Mouse (Mus musculus): ENCODE results near the gene Ift22. TPM values are rescaled to one million over a fixed set of nuclear protein-coding genes. Genes with fewer than 3 reads are reported as not detected.
A peak's percentile ranks its signal among the peaks of the same experiment; 100 is the strongest.

Ift22 gene
- polyA plus RNA-seq (2015; fragmentation: Nextera tagmentation; extraction: Ambion mirVana): 67.4 and 70.2 TPM in 2 replicates

- H3K9ac ChIP-seq: peak within 1 kb of the TSS; percentile 80
- H3K36me3 ChIP-seq: peaks cover 25% of the 10 kb centered on the region
- H3K4me3 ChIP-seq: peak within 1 kb of the TSS; percentile 67
- no peaks in the 10 kb centered on the region for H3K27me3 ChIP-seq
- H3K4me1 ChIP-seq: peaks cover 10% of the 10 kb centered on the region
- H3K4me2 ChIP-seq: peak within 1 kb of the TSS; percentile 76
- peak; percentile 86 for ATAC-seq (ENCODE audit: insufficient number of reproducible peaks, insufficient read depth, low FRiP score, low TSS enrichment, low read depth)
- H3K9me3 ChIP-seq: no peaks in the 10 kb centered on the region
- 10% methylated on average over 32 of the region's 32 CpGs for WGBS
- H3K27ac ChIP-seq: no peak within 1 kb of the TSS
Measured at GRCm38 (mm10) chr5:136907991-136908857, at the start of gene Ift22. TSS of gene Ift22 (plus strand) at chr5:136908150.

GRCm38 (mm10) chr5:136861191-136861940 lies 46.6 kb upstream of the Ift22 start:
- H3K9ac ChIP-seq: peak overlapping the region; percentile 60
- H3K4me2 ChIP-seq: peak overlapping the region; percentile 50
- peaks cover 12% of the 10 kb centered on the region; the same call in 1 of the 2 replicates for H3K9me3 ChIP-seq
- WGBS: 4% methylated on average over 20 of the region's 20 CpGs
- peaks cover 30% of the 10 kb centered on the region for H3K36me3 ChIP-seq
- peaks cover 47% of the 10 kb centered on the region for H3K4me1 ChIP-seq
- H3K4me3 ChIP-seq: peak overlapping the region; percentile 24
- H3K27me3 ChIP-seq: no peaks in the 10 kb centered on the region
- H3K27ac ChIP-seq: peak overlapping the region; percentile 95
- ATAC-seq (ENCODE audit: insufficient number of reproducible peaks, insufficient read depth, low FRiP score, low TSS enrichment, low read depth): peak; percentile 68

GRCm38 (mm10) chr5:136862806-136863205 lies 45.1 kb upstream of the Ift22 start:
- WGBS: 39% methylated on average over 4 of the region's 4 CpGs
- Histone ChIP-seq H3K36me3 (peaks cover 24% of the 10 kb centered on the region), H3K27ac (peak overlapping the region; percentile 95), H3K9me3 (peaks cover 12% of the 10 kb centered on the region; the same call in 1 of the 2 replicates), H3K9ac (peak overlapping the region; percentile 44; the same call in 1 of the 2 replicates), H3K4me3 (no peak overlapping the region), H3K4me2 (no peak overlapping the region), H3K4me1 (peaks cover 56% of the 10 kb centered on the region), H3K27me3 (no peaks in the 10 kb centered on the region)
- no peak for ATAC-seq (ENCODE audit: insufficient number of reproducible peaks, insufficient read depth, low FRiP score, low TSS enrichment, low read depth)

GRCm38 (mm10) chr5:136863276-136863675 lies 44.7 kb upstream of the Ift22 start:
- 28% methylated on average over 9 of the region's 9 CpGs for WGBS
- Histone ChIP-seq H3K27me3 (no peaks in the 10 kb centered on the region), H3K27ac (peak overlapping the region; percentile 95), H3K9me3 (peaks cover 12% of the 10 kb centered on the region; the same call in 1 of the 2 replicates), H3K4me3 (no peak overlapping the region), H3K36me3 (peaks cover 19% of the 10 kb centered on the region), H3K4me2 (peak overlapping the region; percentile 43), H3K9ac (peak overlapping the region; percentile 44), H3K4me1 (peaks cover 60% of the 10 kb centered on the region)
- no peak for ATAC-seq (ENCODE audit: insufficient number of reproducible peaks, insufficient read depth, low FRiP score, low TSS enrichment, low read depth)

- Histone ChIP-seq H3K9ac (peak overlapping the region; percentile 44; the same call in 1 of the 2 replicates), H3K27me3 (no peaks in the 10 kb centered on the region), H3K9me3 (peaks cover 12% of the 10 kb centered on the region; the same call in 1 of the 2 replicates), H3K4me3 (no peak overlapping the region), H3K4me2 (peak overlapping the region; percentile 43), H3K27ac (peak overlapping the region; percentile 95), H3K4me1 (peaks cover 69% of the 10 kb centered on the region), H3K36me3 (peaks cover 10% of the 10 kb centered on the region)
- 11% methylated on average over 14 of the region's 14 CpGs for WGBS
- peak; percentile 52; the same call in 1 of the 2 replicates for ATAC-seq (ENCODE audit: insufficient number of reproducible peaks, insufficient read depth, low FRiP score, low TSS enrichment, low read depth)
Measured at GRCm38 (mm10) chr5:136863961-136864674, 43.8 kb upstream of the Ift22 start.

GRCm38 (mm10) chr5:136867706-136868105 lies 40.2 kb upstream of the Ift22 start:
- H3K27me3 ChIP-seq: no peaks in the 10 kb centered on the region
- H3K27ac ChIP-seq: peak overlapping the region; percentile 91
- no peak overlapping the region for H3K4me3 ChIP-seq
- H3K9ac ChIP-seq: no peak overlapping the region
- 31% methylated on average over 5 of the region's 5 CpGs for WGBS
- peaks cover 68% of the 10 kb centered on the region for H3K4me1 ChIP-seq
- no peaks in the 10 kb centered on the region for H3K9me3 ChIP-seq
- peaks cover 12% of the 10 kb centered on the region; the same call in 1 of the 2 replicates for H3K36me3 ChIP-seq
- no peak for ATAC-seq (ENCODE audit: insufficient number of reproducible peaks, insufficient read depth, low FRiP score, low TSS enrichment, low read depth)
- H3K4me2 ChIP-seq: no peak overlapping the region

GRCm38 (mm10) chr5:136869451-136870114 lies 38.4 kb upstream of the Ift22 start:
- no peak overlapping the region for H3K9ac ChIP-seq
- H3K36me3 ChIP-seq: peaks cover 14% of the 10 kb centered on the region; the same call in 1 of the 2 replicates
- H3K27ac ChIP-seq: peak overlapping the region; percentile 91
- H3K4me2 ChIP-seq: peak overlapping the region; percentile 39
- H3K27me3 ChIP-seq: no peaks in the 10 kb centered on the region
- WGBS: 34% methylated on average over 10 of the region's 10 CpGs
- H3K4me3 ChIP-seq: no peak overlapping the region
- peaks cover 50% of the 10 kb centered on the region for H3K4me1 ChIP-seq
- no peaks in the 10 kb centered on the region for H3K9me3 ChIP-seq
- peak; percentile 39; the same call in 1 of the 2 replicates for ATAC-seq (ENCODE audit: insufficient number of reproducible peaks, insufficient read depth, low FRiP score, low TSS enrichment, low read depth)

GRCm38 (mm10) chr5:136872417-136872816 lies 35.5 kb upstream of the Ift22 start:
- Histone ChIP-seq H3K9me3 (no peaks in the 10 kb centered on the region), H3K4me3 (no peak overlapping the region), H3K4me2 (no peak overlapping the region), H3K27me3 (no peaks in the 10 kb centered on the region), H3K9ac (no peak overlapping the region), H3K36me3 (peaks cover 30% of the 10 kb centered on the region), H3K27ac (peak overlapping the region; percentile 60), H3K4me1 (peaks cover 36% of the 10 kb centered on the region)
- ATAC-seq (ENCODE audit: insufficient number of reproducible peaks, insufficient read depth, low FRiP score, low TSS enrichment, low read depth): no peak
- WGBS: 68% methylated on average over 8 of the region's 8 CpGs

- Histone ChIP-seq H3K27ac (0 out of 2 replicates have a peak overlapping the region, but pooled peaks have one; percentile 22), H3K4me3 (no peak overlapping the region), H3K9me3 (no peaks in the 10 kb centered on the region), H3K4me1 (peaks cover 27% of the 10 kb centered on the region), H3K9ac (no peak overlapping the region), H3K36me3 (peaks cover 44% of the 10 kb centered on the region), H3K27me3 (no peaks in the 10 kb centered on the region), H3K4me2 (no peak overlapping the region)
- WGBS: 68% methylated on average over 10 of the region's 10 CpGs
- no peak for ATAC-seq (ENCODE audit: insufficient number of reproducible peaks, insufficient read depth, low FRiP score, low TSS enrichment, low read depth)
Measured at GRCm38 (mm10) chr5:136874271-136874670, 33.7 kb upstream of the Ift22 start.

GRCm38 (mm10) chr5:136880101-136880500 lies 27.8 kb upstream of the Ift22 start:
- Histone ChIP-seq H3K27ac (no peak overlapping the region), H3K9me3 (no peaks in the 10 kb centered on the region), H3K36me3 (peaks cover 37% of the 10 kb centered on the region), H3K4me3 (peak overlapping the region; percentile 89), H3K4me1 (peaks cover 38% of the 10 kb centered on the region), H3K4me2 (peak overlapping the region; percentile 72), H3K9ac (0 out of 2 replicates have a peak overlapping the region, but pooled peaks have one; percentile 95), H3K27me3 (no peaks in the 10 kb centered on the region; the same call in 1 of the 2 replicates)
- no peak for ATAC-seq (ENCODE audit: insufficient number of reproducible peaks, insufficient read depth, low FRiP score, low TSS enrichment, low read depth)
- 78% methylated on average over 8 of the region's 8 CpGs for WGBS
